Mouse (Mus musculus) G1E-ER4 (cell line): ENCODE results near the gene Flvcr1. TPM values are rescaled to one million over a fixed set of nuclear protein-coding genes. Genes with fewer than 3 reads are reported as not detected.

Source experiments
- GATA1 ChIP-seq: IDR thresholded peaks from one replicate; pipeline ENCODE4 v1.8.0; 2012; ENCODE audit warnings: low read length, inconsistent platforms
- polyA plus RNA-seq: library from polyadenylated mRNA; stranded (reverse); fragments of >175 nt; gene quantifications from 2 replicates; pipeline ENCODE4 v1.2.3, GENCODE M21; 2012

Gene Flvcr1
- polyA plus RNA-seq, 1 experiment: 23.0 TPM

DNA sequence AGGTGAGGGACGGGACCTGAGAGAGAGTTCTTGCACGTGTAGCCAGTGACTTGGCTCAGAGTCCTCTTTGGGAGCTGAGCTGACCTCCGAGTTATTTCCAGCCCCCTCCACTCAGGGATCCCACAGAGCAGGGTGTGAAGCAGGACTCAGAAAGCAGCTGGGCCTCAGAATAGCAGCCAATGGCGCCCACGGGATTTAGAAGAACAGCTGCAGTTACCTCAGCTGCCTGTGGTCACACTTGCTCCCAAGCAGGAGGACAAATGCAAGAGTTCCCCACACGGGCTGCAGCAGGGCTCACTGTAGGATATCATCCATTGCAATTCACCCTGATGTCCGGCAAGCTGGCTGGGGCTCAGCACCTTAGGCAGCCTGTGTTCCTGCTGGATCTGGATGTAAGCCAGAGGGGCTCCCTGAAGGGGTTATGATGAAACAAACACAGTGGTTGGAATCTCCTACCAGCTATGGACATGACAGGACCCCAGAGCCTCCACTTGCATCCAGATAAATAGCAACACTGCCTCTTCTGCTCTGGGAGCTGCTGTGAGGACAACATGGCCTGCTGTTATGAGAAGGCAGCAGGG is 53.3 kb downstream of the Flvcr1 start:
- TF ChIP-seq GATA1: no peak

- no peak for TF ChIP-seq GATA1
These were observed 54.0 kb downstream of the Flvcr1 start for GRCm38 (mm10) chr1:190971708-190972610.

- TF ChIP-seq GATA1: no peak
These were observed 57.9 kb downstream of the Flvcr1 start for GRCm38 (mm10) chr1:190968010-190968409.

DNA sequence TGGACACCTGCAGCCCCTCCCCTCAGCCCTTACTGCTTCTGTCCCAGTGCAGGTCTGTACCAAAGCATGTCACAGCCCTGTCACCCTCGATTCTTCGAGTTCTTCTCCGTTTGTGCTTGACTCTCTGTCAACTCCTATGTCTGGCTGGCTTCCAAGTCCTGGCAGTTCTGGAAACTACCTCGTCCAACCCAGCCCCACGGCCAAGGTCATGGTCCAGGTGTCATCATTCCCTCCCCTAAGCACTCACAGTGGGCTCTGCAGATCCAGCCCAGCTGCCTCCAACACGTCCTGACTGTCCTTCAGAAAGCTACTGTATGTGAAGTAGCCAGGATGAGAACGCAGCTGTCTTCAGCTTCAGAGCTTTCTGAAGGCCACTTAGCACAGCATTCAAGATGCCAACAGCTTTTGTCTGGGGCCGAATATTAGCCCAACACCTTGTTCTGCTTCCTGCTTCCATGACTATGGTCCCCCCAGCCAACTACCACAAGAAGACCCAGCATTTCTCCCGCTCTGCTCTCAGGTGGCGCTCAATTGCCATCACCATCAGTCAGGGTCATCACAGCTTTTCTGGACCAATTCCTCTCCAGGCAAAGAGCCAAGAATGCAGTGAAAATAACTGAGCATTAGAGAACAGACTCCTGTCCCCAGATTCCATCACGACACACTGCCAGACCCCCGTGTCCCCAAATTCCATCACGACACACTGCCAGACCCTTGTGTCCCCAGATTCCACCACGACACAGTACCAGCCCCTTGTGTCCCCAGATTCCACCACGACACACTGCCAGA is 60.8 kb downstream of the Flvcr1 start:
- no peak for TF ChIP-seq GATA1

DNA sequence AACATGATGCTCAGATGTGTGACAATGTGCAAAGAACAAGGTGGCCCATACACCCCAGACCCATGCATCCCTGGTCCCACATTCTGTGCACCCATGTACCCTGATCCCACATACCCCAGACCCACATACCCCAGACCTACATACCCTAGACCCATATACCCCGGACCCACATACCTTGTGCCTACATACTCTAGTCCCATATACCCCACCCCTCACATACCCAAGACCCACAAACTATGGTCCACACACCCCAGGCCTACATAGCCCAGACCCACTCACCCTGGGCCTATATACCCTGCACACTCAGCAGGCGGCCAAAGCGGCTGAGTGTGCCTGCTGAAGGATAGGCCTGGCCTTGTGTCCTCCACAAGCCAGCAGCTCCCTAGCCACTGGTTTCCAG is 63.2 kb downstream of the Flvcr1 start:
- TF ChIP-seq GATA1: no peak

DNA sequence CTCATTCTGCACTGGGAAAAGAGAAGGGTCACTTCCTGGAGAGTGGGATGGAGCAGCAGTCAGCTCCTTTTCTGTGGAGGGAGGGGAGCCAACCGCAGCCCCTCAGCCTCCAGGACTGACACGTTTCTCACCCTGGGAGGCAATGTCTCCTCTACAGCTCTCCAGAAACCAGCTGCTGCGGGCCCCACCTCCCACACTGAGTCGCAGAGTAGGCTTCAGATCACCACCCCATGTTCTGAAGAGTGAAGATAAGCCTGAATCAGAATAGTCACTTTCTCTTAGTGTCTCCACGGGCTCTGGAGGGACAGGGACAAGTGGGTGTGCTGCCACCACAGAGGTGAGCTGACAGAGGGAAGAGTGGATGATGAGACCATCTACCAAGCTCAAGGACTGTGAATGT is 67.1 kb downstream of the Flvcr1 start:
- TF ChIP-seq GATA1: no peak

Other genes starting within 250 kb of the Flvcr1 start
- 25.3 and 36.2 TPM in 2 replicates for gene Rps6kc1, start 114.4 kb downstream of the Flvcr1 start, polyA plus RNA-seq
- 13.9 and 20.0 TPM in 2 replicates for gene Angel2, start 101.0 kb downstream of the Flvcr1 start, polyA plus RNA-seq
- not detected in 2 replicates for gene Vash2, start 46.9 kb downstream of the Flvcr1 start, polyA plus RNA-seq
- not detected in 2 replicates for gene Spata45, start 10.5 kb upstream of the Flvcr1 start, polyA plus RNA-seq
- 0.84 and 0.93 TPM in 2 replicates for gene Tatdn3, start 36.8 kb upstream of the Flvcr1 start, polyA plus RNA-seq
- 22.5 and 29.4 TPM in 2 replicates for gene Nsl1, start 36.9 kb upstream of the Flvcr1 start, polyA plus RNA-seq
- 0.15 and 0.26 TPM in 2 replicates for gene Batf3, start 71.7 kb upstream of the Flvcr1 start, polyA plus RNA-seq
- gene Fam71a, start 138.7 kb upstream of the Flvcr1 start, polyA plus RNA-seq: not detected in 2 replicates
- gene Atf3, start 191.9 kb upstream of the Flvcr1 start, polyA plus RNA-seq: 0.03 TPM in 1 of 2 replicates, not detected in the other